9 mouse cellular contexts compared by ENCODE assay signal in genomic region chr7:34438903-34439302, GRCm38 (mm10). TPM values are rescaled to one million over a fixed set of nuclear protein-coding genes. Genes with fewer than 3 reads are reported as not detected.
A peak's percentile ranks its signal among the peaks of the same experiment; 100 is the strongest.
DNase-seq lines count a peak whose midpoint lies in the region; ATAC-seq and TF ChIP-seq lines count a peak whose summit lies in the region.
"Had no signal": no experiment of that assay in that cellular context is flagged by ENCODE, and none has a peak within 500 bp of the region (broad histone marks: within the 10 kb centered on the region; RNA-seq: fewer than 3 reads in every experiment).

No protein-coding gene starts in this region.

- H3K9me3 ChIP-seq in embryonic facial prominence, embryonic 11.5 days (replicated peaks; ENCODE audit: control insufficient read depth, low read length) = no peaks in the 10 kb centered on the region
- no peaks in the 10 kb centered on the region for H3K9me3 ChIP-seq in embryonic facial prominence, embryonic 10.5 days
- H3K9me3 ChIP-seq: forebrain, embryonic 13.5 days had no signal

- peak; percentile 78 for TF ChIP-seq CTCF in layer of hippocampus, adult 2 months (conservative IDR thresholded peaks at IDR 0.05)

- H3K9ac ChIP-seq in embryonic facial prominence, embryonic 11.5 days (replicated peaks; ENCODE audit: low read length) = no peak overlapping the region
- H3K9ac ChIP-seq: forebrain, embryonic 13.5 days had no signal

- H3K36me3 ChIP-seq in embryonic facial prominence, embryonic 11.5 days (replicated peaks; ENCODE audit: control insufficient read depth, insufficient read depth, low read depth, low read length) = no peaks in the 10 kb centered on the region
- no peaks in the 10 kb centered on the region for H3K36me3 ChIP-seq in embryonic facial prominence, embryonic 10.5 days (replicated peaks)

- no peak overlapping the region for H3K4me2 ChIP-seq in embryonic facial prominence, embryonic 11.5 days (ENCODE audit: low read depth, low read length)
- H3K4me2 ChIP-seq: forebrain, embryonic 13.5 days had no signal

- H3K27me3 ChIP-seq in embryonic facial prominence, embryonic 11.5 days (ENCODE audit: control insufficient read depth, insufficient read depth, low read length) = no peaks in the 10 kb centered on the region
- H3K27me3 ChIP-seq in embryonic facial prominence, embryonic 10.5 days (replicated peaks; ENCODE audit: low read depth, poor library complexity, severe bottlenecking) = no peaks in the 10 kb centered on the region
- H3K27me3 ChIP-seq: forebrain, embryonic 13.5 days had no signal

- H3K4me1 ChIP-seq in embryonic facial prominence, embryonic 11.5 days (ENCODE audit: control insufficient read depth, insufficient read depth, low read length) = no peaks in the 10 kb centered on the region
- H3K4me1 ChIP-seq in embryonic facial prominence, embryonic 10.5 days = no peaks in the 10 kb centered on the region
- H3K4me1 ChIP-seq: forebrain, embryonic 13.5 days had no signal

- no peak for ATAC-seq in embryonic facial prominence, embryonic 11.5 days (replicated peaks; ENCODE audit: insufficient number of reproducible peaks, low FRiP score, low TSS enrichment, low read depth)
- ATAC-seq in megakaryocyte, adult 5-6 weeks (ENCODE audit: poor library complexity, severe bottlenecking) = no peak
- ATAC-seq: forebrain, embryonic 13.5 days had no signal

- 43% methylated on average over 6 of the region's 6 CpGs for WGBS in embryonic facial prominence, embryonic 11.5 days
- WGBS in embryonic facial prominence, embryonic 10.5 days = 46% methylated on average over 6 of the region's 6 CpGs

- no peak overlapping the region for H3K4me3 ChIP-seq in embryonic facial prominence, embryonic 11.5 days (ENCODE audit: low read depth, low read length)
- no peak overlapping the region for H3K4me3 ChIP-seq in embryonic facial prominence, embryonic 10.5 days
- H3K4me3 ChIP-seq in layer of hippocampus, adult 2 months = no peak overlapping the region
- H3K4me3 ChIP-seq: forebrain, embryonic 13.5 days had no signal

- no peak overlapping the region for H3K27ac ChIP-seq in embryonic facial prominence, embryonic 11.5 days (replicated peaks; ENCODE audit: low read depth, low read length)
- no peak overlapping the region for H3K27ac ChIP-seq in embryonic facial prominence, embryonic 10.5 days (replicated peaks)
- no peak overlapping the region for H3K27ac ChIP-seq in layer of hippocampus, adult 2 months
- H3K27ac ChIP-seq: forebrain, embryonic 13.5 days had no signal

- peak; percentile 76 for DNase-seq in embryonic facial prominence, embryonic 11.5 days (ENCODE audit: low spot score)
- no peak for DNase-seq in embryonic facial prominence, embryonic 10.5 days (ENCODE audit: low spot score)
- peak; percentile 1 to 25 for DNase-seq in layer of hippocampus, adult 2 months (ENCODE audit: low spot score in 2 of 2)
- no peak for DNase-seq in layer of hippocampus, adult 8-10 months (ENCODE audit: low spot score in 2 of 2)
- peak; percentile 14 for DNase-seq in ES-CJ7 (ENCODE audit: low read depth, low spot score)
- DNase-seq in kidney, postnatal 36 days = peak; percentile 22 to 36
- DNase-seq in urinary bladder, postnatal 4 days (ENCODE audit: low spot score in 2 of 2) = no peak

RNA-seq across cellular contexts. Expression of gene Lsm14a, which starts 45.8 kb away (rescaled TPM):
- polyA plus RNA-seq in embryonic facial prominence, embryonic 11.5 days (2014; fragmentation: Nextera tagmentation; extraction: Ambion mirVana) = 73.6 and 78.7 TPM in 2 replicates
- 87.5 and 92.9 TPM in 2 replicates for polyA plus RNA-seq in embryonic facial prominence, embryonic 10.5 days (2016; fragmentation: Nextera tagmentation; extraction: Ambion mirVana)
- 10 to 100 TPM; 87.3 to 94.3 TPM for total RNA-seq in layer of hippocampus, adult 2 months (2021)
- 10 to 100 TPM; 80.6 to 95.3 (median 90.6) TPM for total RNA-seq in layer of hippocampus, adult 8-10 months (2022)
- total RNA-seq in megakaryocyte, adult 5-6 weeks (2015) = 118 and 135 TPM in 2 replicates
- 85.4 and 90.6 TPM in 2 replicates for total RNA-seq in megakaryocyte, adult 5-6 weeks (2017)

Comparison
In these comparisons a context has a peak if more than half of its experiments do, and no peak if none do; other contexts are left out.
1. DNase-seq: peak in embryonic facial prominence, embryonic 11.5 days (single experiment), layer of hippocampus, adult 2 months (2 of 2), ES-CJ7 (single experiment) and kidney, postnatal 36 days (2 of 2); none in embryonic facial prominence, embryonic 10.5 days (single experiment), layer of hippocampus, adult 8-10 months (0 of 2) and urinary bladder, postnatal 4 days (0 of 2).